Mouse (Mus musculus) MEL (cell line): ENCODE results near the gene Gripap1. TPM values are rescaled to one million over a fixed set of nuclear protein-coding genes. Genes with fewer than 3 reads are reported as not detected.

Source experiments
- DNase-seq: peaks from one replicate; pipeline ENCODE4 v3.0.0; 2011; ENCODE audit warnings: low read depth, low spot score
- H3K27ac ChIP-seq: 2 replicates; pipeline ENCODE4 v1.5.1; 2012; ENCODE audit warnings: low read depth, mild to moderate bottlenecking, control low read depth, low read length, moderate library complexity; ENCODE audit not compliant: control insufficient read depth
- H3K27me3 ChIP-seq, 2 experiments: fragments of 150-350 bp in 1 of 2; sonication (generic) in 1 of 2; 2 replicates each; pipeline ENCODE4 v1.6.1; 2012; ENCODE audit warnings: low read length in 2 of 2, mild to moderate bottlenecking in 2 of 2, improper control_type of control experiment in 1 of 2, moderate library complexity in 1 of 2; ENCODE audit not compliant: insufficient read depth in 2 of 2, control insufficient read depth in 1 of 2
- H3K36me3 ChIP-seq, 2 experiments: 2 replicates each; pipeline ENCODE4 v1.6.1; 2012 to 2014; ENCODE audit warnings: low read length in 2 of 2, improper control_type of control experiment in 1 of 2, inconsistent platforms in 1 of 2, mild to moderate bottlenecking in 1 of 2; ENCODE audit not compliant: insufficient read depth in 2 of 2, control insufficient read depth in 1 of 2
- H3K4me1 ChIP-seq, 2 experiments: fragments of 150-350 bp in 1 of 2; sonication (generic) in 1 of 2; 2 replicates each; pipeline ENCODE4 v1.6.1; 2012; ENCODE audit warnings: low read length in 2 of 2, improper control_type of control experiment in 1 of 2, mild to moderate bottlenecking in 1 of 2; ENCODE audit not compliant: insufficient read depth in 2 of 2, control insufficient read depth in 1 of 2
- H3K4me3 ChIP-seq, 2 experiments: fragments of 150-350 bp in 1 of 2; sonication (generic) in 1 of 2; 2 replicates each; pipeline ENCODE4 v1.5.1; 2012; ENCODE audit warnings: low read depth in 2 of 2, low read length in 2 of 2, mild to moderate bottlenecking in 2 of 2, moderate library complexity in 2 of 2, control low read depth in 1 of 2, improper control_type of control experiment in 1 of 2; ENCODE audit not compliant: control insufficient read depth in 1 of 2, insufficient read depth in 1 of 2
- H3K79me2 ChIP-seq: 2 replicates; pipeline ENCODE4 v1.6.1; 2012; ENCODE audit warnings: mild to moderate bottlenecking, low read length, moderate library complexity; ENCODE audit not compliant: control insufficient read depth, poor library complexity, insufficient read depth
- H3K9ac ChIP-seq: 2 replicates; pipeline ENCODE4 v1.6.1; 2012; ENCODE audit warnings: low read depth, mild to moderate bottlenecking, control low read depth, low read length, moderate library complexity; ENCODE audit not compliant: control insufficient read depth, poor library complexity, severe bottlenecking
- H3K9me3 ChIP-seq: fragments of 150-350 bp; sonication (generic); replicated peaks from 2 replicates; pipeline ENCODE4 v1.6.1; 2012; ENCODE audit warnings: mild to moderate bottlenecking, low read length, improper control_type of control experiment, moderate library complexity; ENCODE audit not compliant: insufficient read depth
- CHD1 ChIP-seq: IDR thresholded peaks from 2 replicates; pipeline ENCODE4 v1.6.1; 2012; ENCODE audit warnings: low read depth, mild to moderate bottlenecking, inconsistent platforms, low read length, improper control_type of control experiment
- CHD2 ChIP-seq: IDR thresholded peaks from 2 replicates; pipeline ENCODE4 v1.6.1; 2011; ENCODE audit warnings: low read length, improper control_type of control experiment
- CTCF ChIP-seq, 3 experiments: IDR thresholded peaks in 2 of 3; conservative IDR thresholded peaks in 1 of 3; 2 replicates each; pipeline ENCODE4 v1.5.1; 2011 to 2012; ENCODE audit warnings: low read length in 3 of 3, low read depth in 2 of 3, mild to moderate bottlenecking in 2 of 3, improper control_type of control experiment in 1 of 3, inconsistent platforms in 1 of 3, mixed read lengths in 1 of 3, moderate library complexity in 1 of 3; ENCODE audit not compliant: control insufficient read depth in 1 of 3, insufficient read depth in 1 of 3, poor library complexity in 1 of 3, severe bottlenecking in 1 of 3
- E2F4 ChIP-seq: IDR thresholded peaks from 2 replicates; pipeline ENCODE4 v1.6.1; 2011; ENCODE audit warnings: low read depth, low read length, improper control_type of control experiment, borderline replicate concordance
- ELF1 ChIP-seq: IDR thresholded peaks from 2 replicates; pipeline ENCODE4 v1.6.1; 2014; ENCODE audit warnings: low read depth, mild to moderate bottlenecking, inconsistent platforms, low read length, improper control_type of control experiment, moderate library complexity
- ETS1 ChIP-seq: IDR thresholded peaks from 2 replicates; pipeline ENCODE4 v1.6.1; 2012; ENCODE audit warnings: low read depth, mild to moderate bottlenecking, inconsistent platforms, low read length, improper control_type of control experiment, moderate library complexity
- GABPA ChIP-seq: IDR thresholded peaks from 2 replicates; pipeline ENCODE4 v1.6.1; 2012; ENCODE audit warnings: low read depth, mild to moderate bottlenecking, inconsistent platforms, low read length, improper control_type of control experiment, moderate library complexity
- GATA1 ChIP-seq: IDR thresholded peaks from 2 replicates; pipeline ENCODE4 v1.6.1; 2011; ENCODE audit warnings: low read depth, low read length, improper control_type of control experiment
- HCFC1 ChIP-seq: IDR thresholded peaks from 2 replicates; pipeline ENCODE4 v1.6.1; 2012; ENCODE audit warnings: low read depth, mild to moderate bottlenecking, inconsistent platforms, low read length, improper control_type of control experiment, moderate library complexity
- JUND ChIP-seq: IDR thresholded peaks from 2 replicates; pipeline ENCODE4 v1.6.1; 2011; ENCODE audit warnings: low read depth, mild to moderate bottlenecking, improper control_type of control experiment, low read length
- KAT2A ChIP-seq: conservative IDR thresholded peaks from 2 replicates; pipeline ENCODE4 v1.6.1; 2012; ENCODE audit warnings: low read depth, low read length, improper control_type of control experiment, inconsistent platforms
- MAFK ChIP-seq: IDR thresholded peaks from 2 replicates; pipeline ENCODE4 v1.6.1; 2011; ENCODE audit warnings: low read depth, mild to moderate bottlenecking, low read length, improper control_type of control experiment, borderline replicate concordance
- MAX ChIP-seq: IDR thresholded peaks from 2 replicates; pipeline ENCODE4 v1.6.1; 2011; ENCODE audit warnings: low read length, improper control_type of control experiment
- MEF2A ChIP-seq: IDR thresholded peaks from 2 replicates; pipeline ENCODE4 v1.6.1; 2014; ENCODE audit warnings: low read depth, mild to moderate bottlenecking, inconsistent platforms, low read length, improper control_type of control experiment; ENCODE audit not compliant: poor library complexity, insufficient replicate concordance, severe bottlenecking; ENCODE audit errors: extremely low read depth
- MXI1 ChIP-seq: IDR thresholded peaks from 2 replicates; pipeline ENCODE4 v1.6.1; 2011; ENCODE audit warnings: mild to moderate bottlenecking, low read depth, low read length, improper control_type of control experiment
- MYB ChIP-seq: IDR thresholded peaks from 2 replicates; pipeline ENCODE4 v1.6.1; 2011; ENCODE audit warnings: mild to moderate bottlenecking, low read depth, low read length, improper control_type of control experiment
- MYC ChIP-seq: IDR thresholded peaks from 2 replicates; pipeline ENCODE4 v1.6.1; 2011; ENCODE audit warnings: low read depth, mild to moderate bottlenecking, low read length, improper control_type of control experiment, moderate library complexity
- NELFE ChIP-seq: IDR thresholded peaks from 2 replicates; pipeline ENCODE4 v1.6.1; 2011; ENCODE audit warnings: low read depth, low read length, improper control_type of control experiment
- POLR2AphosphoS2 ChIP-seq: IDR thresholded peaks from 2 replicates; pipeline ENCODE4 v1.6.1; 2011; ENCODE audit warnings: low read length, improper control_type of control experiment
- POLR2AphosphoS5 ChIP-seq: IDR thresholded peaks from 2 replicates; pipeline ENCODE4 v1.6.1; 2012; ENCODE audit warnings: low read depth, borderline replicate concordance, mild to moderate bottlenecking, inconsistent platforms, low read length, moderate library complexity, mixed read lengths
- RAD21 ChIP-seq: IDR thresholded peaks from 2 replicates; pipeline ENCODE4 v1.6.1; 2011; ENCODE audit warnings: mild to moderate bottlenecking, low read depth, low read length, improper control_type of control experiment
- RCOR1 ChIP-seq: IDR thresholded peaks from 2 replicates; pipeline ENCODE4 v1.6.1; 2012; ENCODE audit warnings: low read depth, mild to moderate bottlenecking, inconsistent platforms, low read length, improper control_type of control experiment
- SMC3 ChIP-seq: IDR thresholded peaks from 2 replicates; pipeline ENCODE4 v1.6.1; 2011; ENCODE audit warnings: low read depth, low read length, improper control_type of control experiment
- TAL1 ChIP-seq: IDR thresholded peaks from 2 replicates; pipeline ENCODE4 v1.6.1; 2012; ENCODE audit warnings: mild to moderate bottlenecking, inconsistent platforms, low read length, moderate library complexity, mixed read lengths
- TBP ChIP-seq: IDR thresholded peaks from 2 replicates; pipeline ENCODE4 v1.8.0; 2011; ENCODE audit warnings: low read depth, low read length, improper control_type of control experiment
- UBTF ChIP-seq: IDR thresholded peaks from 2 replicates; pipeline ENCODE4 v1.6.1; 2012; ENCODE audit warnings: low read depth, mild to moderate bottlenecking, inconsistent platforms, low read length, improper control_type of control experiment, moderate library complexity, borderline replicate concordance; ENCODE audit not compliant: insufficient read depth
- USF1 ChIP-seq: IDR thresholded peaks from 2 replicates; pipeline ENCODE4 v1.6.1; 2014; ENCODE audit warnings: low read depth, mild to moderate bottlenecking, inconsistent platforms, low read length, improper control_type of control experiment, moderate library complexity
- USF2 ChIP-seq, 2 experiments: IDR thresholded peaks; 2 replicates each; pipeline ENCODE4 v1.6.1; 2011 to 2012; ENCODE audit warnings: improper control_type of control experiment in 2 of 2, low read length in 2 of 2, borderline replicate concordance in 1 of 2, inconsistent platforms in 1 of 2, low read depth in 1 of 2, mild to moderate bottlenecking in 1 of 2; ENCODE audit not compliant: insufficient read depth in 1 of 2
- ZC3H11A ChIP-seq: IDR thresholded peaks from 2 replicates; pipeline ENCODE4 v1.6.1; 2012; ENCODE audit warnings: low read depth, mild to moderate bottlenecking, inconsistent platforms, low read length, improper control_type of control experiment
- ZKSCAN1 ChIP-seq: IDR thresholded peaks from 2 replicates; pipeline ENCODE4 v1.6.1; 2012; ENCODE audit warnings: low read depth, mild to moderate bottlenecking, inconsistent platforms, low read length, improper control_type of control experiment, moderate library complexity
- polyA plus RNA-seq, 2 experiments: library from polyadenylated mRNA; stranded (reverse) in 1 of 2; unstranded in 1 of 2; fragments of >175 nt in 1 of 2; fragments of >200 nt in 1 of 2; gene quantifications; 2 replicates each; pipeline versions ENCODE4 v1.2.1 to v1.2.4; 2012; ENCODE audit warnings: low replicate concordance in 2 of 2, low read depth in 1 of 2; ENCODE audit not compliant: insufficient read length in 2 of 2, insufficient read depth in 1 of 2, missing spikeins in 1 of 2
- total RNA-seq: library from RNA; depleted of rRNA; stranded (reverse); fragments of 300-350 nt; gene quantifications from 2 replicates; pipeline ENCODE4 v1.2.3, GENCODE M21; 2012

Gene Gripap1
- total and polyA plus RNA-seq, 3 experiments = 40.5 to 244 (median 84.6) TPM

- TF ChIP-seq POLR2AphosphoS5 = no peak
- TF ChIP-seq GATA1 = peak; percentile 72
- peak; percentile 47; the same call in 1 of the 2 replicates for TF ChIP-seq NELFE
- peak; percentile 48; the same call in 1 of the 2 replicates for TF ChIP-seq ELF1
- no peak for TF ChIP-seq UBTF
- TF ChIP-seq KAT2A = no peak
- TF ChIP-seq HCFC1 = no peak; the same call in 1 of the 2 replicates
- no peak for TF ChIP-seq SMC3
- TF ChIP-seq RAD21 = no peak
- no peak; the same call in 1 of the 2 replicates for TF ChIP-seq MYC
- no peak for TF ChIP-seq MEF2A
- TF ChIP-seq MXI1 = no peak; the same call in 1 of the 2 replicates
- TF ChIP-seq ETS1 = peak; percentile 91
- no peak for TF ChIP-seq ZC3H11A
- TF ChIP-seq JUND = no peak
- no peak for TF ChIP-seq ZKSCAN1
- TF ChIP-seq MYB = no peak
- peak; percentile 32; the same call in 1 of the 2 replicates for TF ChIP-seq TBP
- peak; percentile 54 for TF ChIP-seq RCOR1
- no peak for TF ChIP-seq GABPA
- peak; percentile 85 for TF ChIP-seq MAFK
- peak; percentile 26 for TF ChIP-seq CHD2
Measured at GRCm38 (mm10) chrX:7763631-7764393, 25.8 kb upstream of the Gripap1 start (continued).

GRCm38 (mm10) chrX:7764657-7765280 is 24.8 kb upstream of the Gripap1 start:
- Histone ChIP-seq H3K36me3 (peaks cover 13 to 36% of the 10 kb centered on the region in 2 experiments), H3K9me3 (no peaks in the 10 kb centered on the region), H3K27ac (peak overlapping the region; percentile 86), H3K4me3 (peak overlapping the region; percentile 72 to 75)
- TF ChIP-seq SMC3 (no peak), E2F4 (no peak), MAX (no peak), CTCF (IDR thresholded peaks at IDR 0.05 in 2 of 3, conservative IDR thresholded peaks at IDR 0.05 in 1 of 3; ENCODE audit: control insufficient read depth in 1 of 3, insufficient read depth in 1 of 3, low read depth in 2 of 3, low read length in 3 of 3, poor library complexity in 1 of 3, severe bottlenecking in 1 of 3) (no peak), JUND (no peak), ZKSCAN1 (no peak), GATA1 (no peak), CHD1 (no peak), RAD21 (no peak), MYB (no peak), USF2 (IDR thresholded peaks at IDR 0.05; ENCODE audit: borderline replicate concordance in 1 of 2, insufficient read depth in 1 of 2, low read depth in 1 of 2, low read length in 2 of 2) (no peak), UBTF (no peak), USF1 (no peak), TBP (no peak), TAL1 (no peak), POLR2AphosphoS2 (no peak), NELFE (no peak)
- TF ChIP-seq, all 39 proteins: peak for 0
- Histone ChIP-seq H3K27me3 (no peaks in the 10 kb centered on the region), H3K4me1 (peaks cover 25 to 40% of the 10 kb centered on the region in 2 experiments), H3K9ac (peak overlapping the region; percentile 60), H3K79me2 (peaks cover 18% of the 10 kb centered on the region)
- no peak for DNase-seq
